Mouse (Mus musculus) liver, postnatal 0 days (tissue): ENCODE results near the gene Zfp628.
A peak's percentile ranks its signal among the peaks of the same experiment; 100 is the strongest.

Source experiments
- CTCF ChIP-seq: sonication (generic); IDR thresholded peaks from 2 replicates; pipeline ENCODE4 v1.5.1; 2016; ENCODE audit warnings: antibody characterized with exemption, low read depth
- EP300 ChIP-seq: IDR thresholded peaks from 2 replicates; pipeline ENCODE4 v1.6.1; 2016; ENCODE audit warnings: antibody characterized with exemption, low read depth, mild to moderate bottlenecking

DNA sequence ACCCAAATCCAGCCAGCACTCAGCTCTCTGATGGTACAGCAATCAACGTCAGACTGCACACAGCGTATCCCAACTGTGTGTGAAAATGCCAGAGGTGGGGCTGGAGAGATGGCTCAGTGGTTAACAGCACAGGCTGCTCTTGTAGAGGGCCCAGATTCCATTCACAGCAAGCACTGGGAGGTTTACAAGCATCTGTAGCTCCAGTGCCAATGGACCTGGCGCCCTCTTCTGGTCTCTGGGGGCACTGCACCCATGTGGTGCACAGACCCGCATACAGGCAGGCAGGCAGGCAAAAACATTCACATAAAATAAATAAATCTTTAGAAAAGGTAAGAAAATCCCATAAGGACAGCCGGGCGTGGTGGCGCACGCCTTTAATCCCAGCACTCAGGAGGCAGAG is 13.8 kb upstream of the Zfp628 start:
- peak; percentile 83 for TF ChIP-seq CTCF
- no peak for TF ChIP-seq EP300
